Mouse (Mus musculus) liver, embryonic 14.5 days (tissue): ENCODE measurements around the gene Gm9970.

Source experiments
- CTCF ChIP-seq: IDR thresholded peaks from 2 replicates; pipeline ENCODE4 v1.5.1; 2016; ENCODE audit warnings: antibody characterized with exemption, low read depth, control low read depth
- EP300 ChIP-seq: IDR thresholded peaks from 2 replicates; pipeline ENCODE4 v1.6.1; 2016; ENCODE audit warnings: antibody characterized with exemption, low read depth

- TF ChIP-seq CTCF (no peak), EP300 (no peak)
Observed at GRCm38 (mm10) chr5:31204421-31204820, 36.6 kb downstream of the Gm9970 start.
